10 mouse cellular contexts compared by ENCODE assay signal in the genomic region with DNA sequence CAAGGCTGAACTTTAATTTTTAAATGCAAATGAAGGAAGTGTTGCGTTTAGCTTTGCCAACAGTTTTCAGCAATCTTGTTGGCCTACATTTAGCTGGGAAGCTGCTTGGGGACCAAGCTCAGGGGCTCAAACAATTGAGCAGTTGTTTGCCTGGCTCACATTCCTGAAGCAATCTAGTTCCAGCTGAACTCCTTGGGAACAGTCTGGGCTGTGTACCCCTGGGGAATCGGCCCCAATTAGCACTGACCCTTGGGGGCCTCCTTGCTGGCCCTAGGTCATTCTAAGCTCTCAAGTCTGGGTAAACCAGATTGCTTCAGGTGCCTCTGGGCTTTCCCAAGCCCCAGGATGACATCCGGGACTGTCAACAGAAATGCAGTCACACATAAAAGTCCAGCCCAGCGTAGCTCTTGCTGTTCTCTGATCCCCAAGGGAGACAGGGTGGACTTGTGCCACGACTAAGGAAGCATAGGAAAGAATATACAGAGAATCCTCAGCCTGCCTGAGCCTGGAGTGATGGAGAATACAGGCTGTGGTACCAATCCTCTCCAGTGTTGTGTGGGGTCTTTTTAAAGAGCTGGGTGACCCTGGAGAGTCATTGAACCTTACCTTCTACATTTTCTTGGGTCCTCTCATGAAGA.
DNase-seq lines count a peak whose midpoint lies in the region; ATAC-seq and TF ChIP-seq lines count a peak whose summit lies in the region.
"Had no signal": no experiment of that assay in that cellular context is flagged by ENCODE, and none has a peak within 500 bp of the region (broad histone marks: within the 10 kb centered on the region; RNA-seq: fewer than 3 reads in every experiment).

No protein-coding gene starts in this region.

- H3K4me2 ChIP-seq in forebrain, embryonic 16.5 days (ENCODE audit: low read length), result no peak overlapping the region
- H3K4me2 ChIP-seq in neural tube, embryonic 15.5 days, result no peak overlapping the region
- H3K4me2 ChIP-seq: liver, embryonic 13.5 days had no signal

- 11% methylated on average over 5 of the region's 5 CpGs for WGBS in forebrain, embryonic 16.5 days
- WGBS in neural tube, embryonic 15.5 days, result 27% methylated on average over 5 of the region's 5 CpGs

- no peak overlapping the region for H3K9ac ChIP-seq in forebrain, embryonic 16.5 days (replicated peaks; ENCODE audit: low read depth, low read length)
- no peak overlapping the region for H3K9ac ChIP-seq in neural tube, embryonic 15.5 days (replicated peaks)
- H3K9ac ChIP-seq: liver, embryonic 13.5 days had no signal

- H3K4me3 ChIP-seq in forebrain, embryonic 16.5 days (replicated peaks; ENCODE audit: low read length), result no peak overlapping the region
- H3K4me3 ChIP-seq in layer of hippocampus, adult 2 months, result no peak overlapping the region
- no peak overlapping the region for H3K4me3 ChIP-seq in neural tube, embryonic 15.5 days (replicated peaks)
- H3K4me3 ChIP-seq: erythroblast, embryonic 14.5 days; liver, embryonic 13.5 days had no signal

- H3K27me3 ChIP-seq in forebrain, embryonic 16.5 days (replicated peaks; ENCODE audit: control insufficient read depth, insufficient read depth, low read length), result no peaks in the 10 kb centered on the region
- no peaks in the 10 kb centered on the region for H3K27me3 ChIP-seq in neural tube, embryonic 15.5 days (replicated peaks)
- H3K27me3 ChIP-seq: liver, embryonic 13.5 days had no signal

- peaks cover 14% of the 10 kb centered on the region for H3K4me1 ChIP-seq in forebrain, embryonic 16.5 days (replicated peaks; ENCODE audit: control insufficient read depth, insufficient read depth, low read length)
- H3K4me1 ChIP-seq in neural tube, embryonic 15.5 days, result peaks cover 17% of the 10 kb centered on the region
- H3K4me1 ChIP-seq: liver, embryonic 13.5 days had no signal

- H3K27ac ChIP-seq in forebrain, embryonic 16.5 days (ENCODE audit: low read length), result peak overlapping the region; percentile 6
- peak overlapping the region; percentile 86 for H3K27ac ChIP-seq in layer of hippocampus, adult 2 months
- peak overlapping the region; percentile 73 for H3K27ac ChIP-seq in neural tube, embryonic 15.5 days (replicated peaks)
- H3K27ac ChIP-seq: liver, embryonic 13.5 days had no signal

- TF ChIP-seq CTCF in layer of hippocampus, adult 2 months (conservative IDR thresholded peaks at IDR 0.05), result no peak

- peak; percentile 64 for ATAC-seq in forebrain, embryonic 16.5 days
- peak; percentile 13; the same call in 1 of the 2 replicates for ATAC-seq in neural tube, embryonic 15.5 days (ENCODE audit: low FRiP score)

- DNase-seq in layer of hippocampus, adult 18-20 months (ENCODE audit: low spot score in 2 of 2), result peak; percentile 28 to 44
- DNase-seq in layer of hippocampus, adult 9-10 months (ENCODE audit: low spot score), result no peak
- peak; percentile 21 to 67 for DNase-seq in layer of hippocampus, adult 2 months (ENCODE audit: low spot score in 2 of 2)
- no peak for DNase-seq in kidney, postnatal 10 days
- no peak for DNase-seq in urinary bladder, postnatal 10 days (ENCODE audit: low spot score)
- no peak for DNase-seq in lung, postnatal 36 days
- DNase-seq: liver, embryonic 13.5 days had no signal

- H3K9me3 ChIP-seq in forebrain, embryonic 16.5 days (ENCODE audit: control insufficient read depth, low read length), result no peaks in the 10 kb centered on the region
- H3K9me3 ChIP-seq in neural tube, embryonic 15.5 days (replicated peaks), result no peaks in the 10 kb centered on the region
- H3K9me3 ChIP-seq: liver, embryonic 13.5 days had no signal

- no peaks in the 10 kb centered on the region for H3K36me3 ChIP-seq in forebrain, embryonic 16.5 days (ENCODE audit: control insufficient read depth, insufficient read depth)
- H3K36me3 ChIP-seq in neural tube, embryonic 15.5 days, result no peaks in the 10 kb centered on the region
- H3K36me3 ChIP-seq: liver, embryonic 13.5 days had no signal

Comparison
In these comparisons a context has a peak if more than half of its experiments do, and no peak if none do; other contexts are left out.
1. DNase-seq: peak in layer of hippocampus, adult 18-20 months (2 of 2) and layer of hippocampus, adult 2 months (2 of 2); none in layer of hippocampus, adult 9-10 months (single experiment), kidney, postnatal 10 days (single experiment), urinary bladder, postnatal 10 days (single experiment) and lung, postnatal 36 days (single experiment).
2. H3K27ac ChIP-seq: peak in every context shown above with its lines; median percentile 86 in layer of hippocampus, adult 2 months; 73 in neural tube, embryonic 15.5 days; 6 in forebrain, embryonic 16.5 days.